Mouse (Mus musculus) MEL (cell line): ENCODE measurements around the gene Usp54.

Source experiments
- CTCF ChIP-seq, 3 experiments: IDR thresholded peaks in 2 of 3; conservative IDR thresholded peaks in 1 of 3; 2 replicates each; pipeline ENCODE4 v1.5.1; 2011 to 2012; ENCODE audit warnings: low read length in 3 of 3, low read depth in 2 of 3, mild to moderate bottlenecking in 2 of 3, improper control_type of control experiment in 1 of 3, inconsistent platforms in 1 of 3, mixed read lengths in 1 of 3, moderate library complexity in 1 of 3; ENCODE audit not compliant: control insufficient read depth in 1 of 3, insufficient read depth in 1 of 3, poor library complexity in 1 of 3, severe bottlenecking in 1 of 3
- EP300 ChIP-seq, 2 experiments: IDR thresholded peaks; 2 replicates each; pipeline ENCODE4 v1.6.1; 2011; ENCODE audit warnings: improper control_type of control experiment in 2 of 2, low read length in 2 of 2, low read depth in 1 of 2, mild to moderate bottlenecking in 1 of 2
- KAT2A ChIP-seq: conservative IDR thresholded peaks from 2 replicates; pipeline ENCODE4 v1.6.1; 2012; ENCODE audit warnings: low read depth, low read length, improper control_type of control experiment, inconsistent platforms
- MAX ChIP-seq: IDR thresholded peaks from 2 replicates; pipeline ENCODE4 v1.6.1; 2011; ENCODE audit warnings: low read length, improper control_type of control experiment
- NELFE ChIP-seq: IDR thresholded peaks from 2 replicates; pipeline ENCODE4 v1.6.1; 2011; ENCODE audit warnings: low read depth, low read length, improper control_type of control experiment
- NRF1 ChIP-seq: IDR thresholded peaks from 2 replicates; pipeline ENCODE4 v1.6.1; 2014; ENCODE audit warnings: low read depth, mild to moderate bottlenecking, inconsistent platforms, low read length, improper control_type of control experiment, moderate library complexity; ENCODE audit not compliant: poor library complexity, insufficient read depth, severe bottlenecking
- POLR2A ChIP-seq, 2 experiments: IDR thresholded peaks; 2 replicates each; pipeline ENCODE4 v1.6.1; 2011 to 2012; ENCODE audit warnings: low read length in 2 of 2, mild to moderate bottlenecking in 2 of 2, control low read depth in 1 of 2, improper control_type of control experiment in 1 of 2, low read depth in 1 of 2, moderate library complexity in 1 of 2; ENCODE audit not compliant: control insufficient read depth in 1 of 2, insufficient read depth in 1 of 2, poor library complexity in 1 of 2
- RCOR1 ChIP-seq: IDR thresholded peaks from 2 replicates; pipeline ENCODE4 v1.6.1; 2012; ENCODE audit warnings: low read depth, mild to moderate bottlenecking, inconsistent platforms, low read length, improper control_type of control experiment
- SIN3A ChIP-seq: IDR thresholded peaks from 2 replicates; pipeline ENCODE4 v1.6.1; 2012; ENCODE audit warnings: low read length, improper control_type of control experiment, inconsistent platforms
- TAL1 ChIP-seq: IDR thresholded peaks from 2 replicates; pipeline ENCODE4 v1.6.1; 2012; ENCODE audit warnings: mild to moderate bottlenecking, inconsistent platforms, low read length, moderate library complexity, mixed read lengths
- UBTF ChIP-seq: IDR thresholded peaks from 2 replicates; pipeline ENCODE4 v1.6.1; 2012; ENCODE audit warnings: low read depth, mild to moderate bottlenecking, inconsistent platforms, low read length, improper control_type of control experiment, moderate library complexity, borderline replicate concordance; ENCODE audit not compliant: insufficient read depth
- USF2 ChIP-seq, 2 experiments: IDR thresholded peaks; 2 replicates each; pipeline ENCODE4 v1.6.1; 2011 to 2012; ENCODE audit warnings: improper control_type of control experiment in 2 of 2, low read length in 2 of 2, borderline replicate concordance in 1 of 2, inconsistent platforms in 1 of 2, low read depth in 1 of 2, mild to moderate bottlenecking in 1 of 2; ENCODE audit not compliant: insufficient read depth in 1 of 2
- ZC3H11A ChIP-seq: IDR thresholded peaks from 2 replicates; pipeline ENCODE4 v1.6.1; 2012; ENCODE audit warnings: low read depth, mild to moderate bottlenecking, inconsistent platforms, low read length, improper control_type of control experiment

GRCm38 (mm10) chr14:20672990-20673389 is 32.1 kb upstream of the Usp54 start:
- TF ChIP-seq ZC3H11A (peak; percentile 40), CTCF (IDR thresholded peaks at IDR 0.05 in 2 of 3, conservative IDR thresholded peaks at IDR 0.05 in 1 of 3; ENCODE audit: control insufficient read depth in 1 of 3, insufficient read depth in 1 of 3, low read depth in 2 of 3, low read length in 3 of 3, poor library complexity in 1 of 3, severe bottlenecking in 1 of 3) (peak; percentile 57 to 75 (median 74)), EP300 (IDR thresholded peaks at IDR 0.05; ENCODE audit: low read depth in 1 of 2, low read length in 2 of 2) (peak; percentile 8 to 15; a peak in 1 of 4 replicates), POLR2A (IDR thresholded peaks at IDR 0.05; ENCODE audit: control insufficient read depth in 1 of 2, insufficient read depth in 1 of 2, low read depth in 1 of 2, low read length in 2 of 2, poor library complexity in 1 of 2) (no peak), SIN3A (peak; percentile 46; the same call in 1 of the 2 replicates), NRF1 (no peak), RCOR1 (no peak), NELFE (no peak), MAX (no peak; the same call in 1 of the 2 replicates), UBTF (no peak), USF2 (IDR thresholded peaks at IDR 0.05; ENCODE audit: borderline replicate concordance in 1 of 2, insufficient read depth in 1 of 2, low read depth in 1 of 2, low read length in 2 of 2) (no peak), KAT2A (no peak), TAL1 (no peak)
